Mouse (Mus musculus) spleen, adult 2 months (tissue): ENCODE measurements around the gene Fndc11.
A peak's percentile ranks its signal among the peaks of the same experiment; 100 is the strongest.

Source experiments
- CTCF ChIP-seq: fragments of 200-500 bp; IDR thresholded peaks from 2 replicates; pipeline ENCODE4 v1.5.1; 2011; ENCODE audit warnings: mild to moderate bottlenecking, inconsistent platforms; ENCODE audit not compliant: insufficient read depth, insufficient read length, insufficient replicate concordance; ENCODE audit errors: extremely low read depth
- POLR2A ChIP-seq: fragments of 200-500 bp; IDR thresholded peaks from 2 replicates; pipeline ENCODE4 v1.6.1; 2011; ENCODE audit warnings: low read depth, low read length, inconsistent platforms

- peak; percentile 98 for TF ChIP-seq CTCF
- no peak for TF ChIP-seq POLR2A
These were observed 33.2 kb upstream of the Fndc11 start for GRCm38 (mm10) chr2:181186635-181187034.
